Mouse (Mus musculus) limb, embryonic 11.5 days (tissue): ENCODE data around the gene Hsd17b1. TPM values are rescaled to one million over a fixed set of nuclear protein-coding genes. Genes with fewer than 3 reads are reported as not detected.

Experiments used
- ATAC-seq: fragments of 200-750 bp; cut with Nextera tagmentation; 2 replicates; pipeline ENCODE4 v1.8.0; 2017; ENCODE audit warnings: low read depth; ENCODE audit not compliant: insufficient number of reproducible peaks, low FRiP score, low TSS enrichment
- DNase-seq: peaks from one replicate; pipeline ENCODE4 v3.0.0-alpha.2; 2015; ENCODE audit warnings: low spot score
- H3K27ac ChIP-seq: fragments of 300-500 bp; sonication (generic); replicated peaks from 2 replicates; pipeline ENCODE4 v1.5.1; 2014; ENCODE audit warnings: low read depth, mild to moderate bottlenecking, low read length
- H3K27me3 ChIP-seq: fragments of 300-500 bp; sonication (generic); 2 replicates; pipeline ENCODE4 v1.6.1; 2014; ENCODE audit warnings: mild to moderate bottlenecking, low read length, mixed read lengths; ENCODE audit not compliant: control insufficient read depth, insufficient read depth
- H3K36me3 ChIP-seq: fragments of 300-500 bp; sonication (generic); 2 replicates; pipeline ENCODE4 v1.6.1; 2014; ENCODE audit warnings: mild to moderate bottlenecking, low read length, moderate library complexity, mixed read lengths; ENCODE audit not compliant: control insufficient read depth, insufficient read depth
- H3K4me1 ChIP-seq: fragments of 300-500 bp; sonication (generic); 2 replicates; pipeline ENCODE4 v1.6.1; 2014; ENCODE audit warnings: low read length, mixed read lengths; ENCODE audit not compliant: control insufficient read depth, insufficient read depth
- H3K4me2 ChIP-seq: fragments of 300-500 bp; sonication (generic); 2 replicates; pipeline ENCODE4 v1.6.1; 2014; ENCODE audit warnings: low read depth, mild to moderate bottlenecking, moderate library complexity; ENCODE audit not compliant: severe bottlenecking
- H3K4me3 ChIP-seq: fragments of 300-500 bp; sonication (generic); 2 replicates; pipeline ENCODE4 v1.5.1; 2014; ENCODE audit warnings: low read depth, low read length
- H3K9ac ChIP-seq: fragments of 300-500 bp; sonication (generic); 2 replicates; pipeline ENCODE4 v1.6.1; 2014; ENCODE audit warnings: mild to moderate bottlenecking, low read length
- H3K9me3 ChIP-seq: fragments of 300-500 bp; sonication (generic); 2 replicates; pipeline ENCODE4 v1.6.1; 2016; ENCODE audit warnings: low read length; ENCODE audit not compliant: control insufficient read depth
- WGBS: fragments of 180-500 bp; shearing (Covaris S2); extraction: QIAGEN DNeasy Blood & Tissue Kit; methylation state at CpG from one replicate; pipeline ENCODE4 v1.1.7; 2014; 5-methylcytosine and 5-hydroxymethylcytosine counted together
- polyA plus RNA-seq: library from polyadenylated mRNA; unstranded; fragments of >200 nt; fragmentation: Nextera tagmentation; extraction: Ambion mirVana; gene quantifications from 2 replicates; pipeline ENCODE4 v1.2.1, GENCODE M21; 2014

Gene Hsd17b1
- polyA plus RNA-seq, 1 experiment from 2014 or later: 0.15 TPM

GRCm38 (mm10) chr11:101070987-101071386 is 7.2 kb upstream of the Hsd17b1 start:
- Histone ChIP-seq H3K27me3 (0 out of 2 replicates have a peak, but pooled peaks cover 2% of the 10 kb centered on the region), H3K9ac (no peak overlapping the region), H3K4me1 (no peaks in the 10 kb centered on the region), H3K4me3 (no peak overlapping the region), H3K9me3 (no peaks in the 10 kb centered on the region), H3K4me2 (no peak overlapping the region), H3K27ac (no peak overlapping the region), H3K36me3 (no peaks in the 10 kb centered on the region)
- ATAC-seq (no peak), DNase-seq (no peak)
- 72% methylated on average over 6 of the region's 6 CpGs for WGBS

DNA sequence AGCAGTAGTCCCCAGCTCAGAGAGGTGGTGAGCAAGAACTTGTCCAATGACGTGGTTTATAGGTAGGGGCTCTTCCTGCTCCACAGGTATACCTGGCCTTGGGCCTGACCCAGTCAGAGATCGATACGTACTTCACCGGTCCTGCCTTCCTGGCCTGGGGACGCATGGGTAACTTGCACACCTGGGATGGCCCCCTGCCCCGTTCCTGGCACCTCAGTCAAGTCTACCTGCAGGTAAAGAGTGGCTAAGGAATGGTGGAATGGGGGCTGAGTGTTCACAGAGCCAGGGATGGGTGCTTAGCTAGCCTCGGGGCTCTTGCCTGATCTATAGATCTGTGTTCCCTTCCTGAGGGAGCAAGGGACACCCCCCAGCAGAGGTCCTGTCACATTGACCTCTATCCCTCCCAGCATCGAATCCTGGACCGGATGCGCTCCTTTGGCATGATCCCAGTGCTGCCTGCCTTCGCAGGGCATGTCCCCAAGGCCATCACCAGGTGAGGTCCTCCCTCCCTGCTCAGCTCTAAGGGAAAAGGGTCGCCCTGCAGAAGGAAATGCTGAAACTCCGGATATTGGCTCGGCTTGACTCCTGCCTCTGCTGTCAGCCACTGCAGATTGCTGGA is 6.3 kb upstream of the Hsd17b1 start:
- 73% methylated on average over 14 of the region's 14 CpGs for WGBS
- Histone ChIP-seq H3K27ac (no peak overlapping the region), H3K4me3 (no peak overlapping the region), H3K27me3 (0 out of 2 replicates have a peak, but pooled peaks cover 4% of the 10 kb centered on the region), H3K9ac (no peak overlapping the region), H3K4me2 (no peak overlapping the region), H3K9me3 (no peaks in the 10 kb centered on the region), H3K36me3 (no peaks in the 10 kb centered on the region), H3K4me1 (no peaks in the 10 kb centered on the region)
- DNase-seq: no peak
- no peak for ATAC-seq

- Histone ChIP-seq H3K27ac (no peak overlapping the region), H3K27me3 (peaks cover 49% of the 10 kb centered on the region), H3K36me3 (no peaks in the 10 kb centered on the region), H3K4me1 (peaks cover 9% of the 10 kb centered on the region), H3K9ac (no peak overlapping the region), H3K4me2 (no peak overlapping the region), H3K9me3 (no peaks in the 10 kb centered on the region), H3K4me3 (0 out of 2 replicates have a peak overlapping the region, but pooled peaks have one; percentile 10)
- ATAC-seq (no peak), DNase-seq (no peak)
- WGBS: 3% methylated on average over 27 of the region's 27 CpGs
Measured at GRCm38 (mm10) chr11:101079746-101080145, 1.5 kb downstream of the Hsd17b1 start.

- no peak overlapping the region for H3K27ac ChIP-seq
- peaks cover 9% of the 10 kb centered on the region for H3K4me1 ChIP-seq
- no peak overlapping the region for H3K9ac ChIP-seq
- no peak for ATAC-seq
- H3K9me3 ChIP-seq: no peaks in the 10 kb centered on the region
- H3K36me3 ChIP-seq: no peaks in the 10 kb centered on the region
- no peak overlapping the region for H3K4me3 ChIP-seq
- H3K4me2 ChIP-seq: no peak overlapping the region
- DNase-seq: no peak
- peaks cover 49% of the 10 kb centered on the region for H3K27me3 ChIP-seq
- WGBS: 62% methylated on average over 5 of the region's 5 CpGs
Measured at GRCm38 (mm10) chr11:101080421-101080820, 2.2 kb downstream of the Hsd17b1 start.

DNA sequence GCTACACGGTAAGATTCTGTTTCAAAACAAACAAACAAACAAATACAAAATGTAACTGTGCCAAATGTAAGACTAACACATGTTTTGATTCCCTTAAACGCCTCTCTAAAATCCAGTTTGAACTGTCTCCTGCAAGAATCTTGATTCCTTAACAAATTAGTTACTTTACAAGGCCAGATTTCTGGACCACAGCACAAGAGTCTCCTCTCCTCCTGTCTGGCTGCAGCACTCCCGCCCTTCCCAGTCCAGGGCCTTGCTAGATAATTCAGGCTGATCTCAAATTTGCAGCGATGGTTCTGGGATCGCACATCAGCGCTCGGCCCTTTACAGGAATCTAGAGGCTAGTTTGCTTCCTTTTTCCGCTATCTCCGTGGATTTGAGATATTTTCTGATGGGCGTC is 3.4 kb downstream of the Hsd17b1 start:
- Histone ChIP-seq H3K4me1 (peaks cover 14% of the 10 kb centered on the region), H3K9ac (peak overlapping the region; percentile 22; the same call in 1 of the 2 replicates), H3K9me3 (no peaks in the 10 kb centered on the region), H3K27me3 (peaks cover 49% of the 10 kb centered on the region), H3K4me2 (peak overlapping the region; percentile 96), H3K4me3 (peak overlapping the region; percentile 82), H3K36me3 (no peaks in the 10 kb centered on the region), H3K27ac (no peak overlapping the region)
- DNase-seq (no peak), ATAC-seq (no peak)
- 5% methylated on average over 10 of the region's 10 CpGs for WGBS

DNA sequence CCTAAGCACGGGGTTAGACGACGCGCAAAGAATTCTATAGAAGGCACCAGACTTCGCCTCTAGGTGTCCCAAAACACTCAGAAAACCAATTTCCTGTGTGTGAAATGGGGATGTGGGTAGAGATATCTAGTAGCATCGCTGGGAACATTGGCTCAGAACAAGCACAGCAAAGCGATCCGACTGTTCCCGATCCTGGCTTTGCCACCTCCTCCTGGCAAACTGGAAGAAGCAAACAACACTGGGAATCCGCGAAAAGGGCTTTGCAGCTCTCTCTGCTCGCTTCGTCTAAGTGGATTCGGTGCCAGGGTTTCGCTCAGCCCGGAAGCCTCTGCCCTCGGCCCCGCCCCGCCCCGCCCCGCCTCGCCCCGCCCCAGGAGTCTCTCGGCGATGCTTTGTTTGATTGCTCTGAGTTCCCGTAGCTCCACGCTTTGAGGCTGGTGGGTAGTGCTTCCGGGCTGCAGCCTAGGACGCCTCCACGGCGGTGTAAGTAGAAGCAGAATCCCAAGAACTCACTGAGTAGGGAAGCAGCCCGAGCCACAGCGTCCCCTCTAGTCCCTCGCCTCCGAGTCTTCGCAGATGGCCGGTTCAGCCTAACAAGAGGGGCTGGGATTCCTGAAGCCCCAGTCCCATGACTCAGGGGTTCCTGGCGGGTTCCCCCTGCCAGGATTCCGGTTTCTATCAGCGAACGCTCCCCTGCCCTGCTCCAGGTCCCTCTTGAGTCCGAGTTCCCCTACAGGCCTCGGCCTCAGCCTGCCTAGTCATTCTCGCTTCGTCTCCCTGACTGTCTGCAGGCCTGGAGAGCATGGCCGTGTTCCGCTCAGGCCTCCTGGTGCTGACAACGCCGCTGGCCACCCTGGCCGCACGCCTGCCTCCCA is 4.2 kb downstream of the Hsd17b1 start, which contains the start of gene Coasy:
TSS of gene Coasy (plus strand) at position 358 of the 875 bp plus-strand sequence.
- Histone ChIP-seq H3K4me3 (peak within 1 kb of the TSS; percentile 82), H3K27me3 (peaks cover 42% of the 10 kb centered on the region), H3K27ac (no peak within 1 kb of the TSS; the same call in 1 of the 2 replicates), H3K4me1 (peaks cover 15% of the 10 kb centered on the region), H3K9ac (peak within 1 kb of the TSS; percentile 90), H3K9me3 (no peaks in the 10 kb centered on the region), H3K4me2 (peak within 1 kb of the TSS; percentile 96), H3K36me3 (no peaks in the 10 kb centered on the region)
- peak; percentile 92 for DNase-seq
- ATAC-seq: peak; percentile 85
- WGBS: under 1% methylated on average over 49 of the region's 51 CpGs

DNA sequence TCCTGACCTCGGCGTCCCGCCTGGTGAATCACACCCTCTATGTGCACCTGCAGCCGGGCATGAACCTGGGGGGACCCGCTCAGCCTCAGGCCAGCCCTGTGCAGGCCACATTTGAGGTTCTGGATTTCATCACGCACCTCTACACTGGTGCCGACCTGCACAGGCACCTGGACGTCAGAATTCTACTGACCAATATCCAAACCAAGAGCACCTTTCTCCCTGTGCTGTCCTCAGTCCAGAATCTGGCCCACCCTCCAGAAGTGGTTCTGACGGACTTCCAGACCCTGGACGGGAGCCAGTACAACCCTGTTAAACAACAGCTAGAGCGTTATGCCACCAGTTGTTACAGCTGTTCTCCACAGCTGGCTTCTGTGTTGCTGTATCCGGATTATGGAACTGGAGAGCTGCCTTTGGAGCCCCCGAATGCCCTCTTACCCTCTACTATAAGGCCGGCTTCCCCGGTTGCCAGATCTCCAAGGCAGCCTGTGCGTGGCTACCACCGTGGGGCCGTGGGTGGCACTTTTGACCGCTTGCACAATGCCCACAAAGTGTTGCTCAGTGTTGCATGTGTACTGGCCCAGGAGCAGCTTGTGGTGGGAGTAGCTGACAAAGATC is 5.0 kb downstream of the Hsd17b1 start:
- peak overlapping the region; percentile 82 for H3K4me3 ChIP-seq
- H3K36me3 ChIP-seq: no peaks in the 10 kb centered on the region
- peak overlapping the region; percentile 96 for H3K4me2 ChIP-seq
- ATAC-seq (0 out of 2 replicates have a peak, but pooled peaks have one; percentile 11), DNase-seq (no peak)
- no peak overlapping the region; the same call in 1 of the 2 replicates for H3K27ac ChIP-seq
- WGBS: 40% methylated on average over 19 of the region's 19 CpGs
- peaks cover 35% of the 10 kb centered on the region for H3K27me3 ChIP-seq
- H3K9ac ChIP-seq: peak overlapping the region; percentile 90
- H3K4me1 ChIP-seq: peaks cover 21% of the 10 kb centered on the region
- no peaks in the 10 kb centered on the region for H3K9me3 ChIP-seq

DNA sequence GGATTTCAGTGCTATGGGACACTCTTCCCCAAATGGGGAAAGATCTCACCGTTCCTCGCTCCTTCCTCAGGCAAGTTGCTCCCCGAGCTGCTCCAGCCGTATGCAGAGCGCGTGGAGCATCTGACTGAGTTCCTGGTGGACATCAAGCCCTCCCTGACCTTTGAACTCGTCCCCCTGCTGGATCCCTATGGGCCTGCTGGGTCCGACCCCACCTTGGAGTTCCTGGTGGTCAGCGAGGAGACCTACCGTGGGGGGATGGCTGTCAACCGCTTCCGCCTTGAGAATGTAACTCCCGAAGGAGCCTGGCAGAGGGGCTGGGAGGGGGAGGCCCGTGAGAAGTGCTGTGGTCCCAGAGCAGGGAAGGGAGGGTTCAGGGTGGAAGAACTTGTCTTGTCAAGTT is 6.0 kb downstream of the Hsd17b1 start:
- DNase-seq (no peak), ATAC-seq (no peak)
- Histone ChIP-seq H3K27ac (no peak overlapping the region), H3K4me3 (no peak overlapping the region; the same call in 1 of the 2 replicates), H3K9ac (no peak overlapping the region), H3K36me3 (peaks cover 2% of the 10 kb centered on the region; the same call in 1 of the 2 replicates), H3K4me2 (no peak overlapping the region), H3K4me1 (peaks cover 21% of the 10 kb centered on the region), H3K27me3 (peaks cover 24% of the 10 kb centered on the region), H3K9me3 (no peaks in the 10 kb centered on the region)
- WGBS: 86% methylated on average over 14 of the region's 14 CpGs
